Mouse (Mus musculus) forelimb bud, embryonic 11.5 days (tissue): ENCODE results near the gene Mecom.

Source experiments
- DNase-seq: peaks from one replicate; pipeline ENCODE4 v3.0.0-alpha.2; 2012; ENCODE audit warnings: low read depth, low spot score

Mecom gene

DNA sequence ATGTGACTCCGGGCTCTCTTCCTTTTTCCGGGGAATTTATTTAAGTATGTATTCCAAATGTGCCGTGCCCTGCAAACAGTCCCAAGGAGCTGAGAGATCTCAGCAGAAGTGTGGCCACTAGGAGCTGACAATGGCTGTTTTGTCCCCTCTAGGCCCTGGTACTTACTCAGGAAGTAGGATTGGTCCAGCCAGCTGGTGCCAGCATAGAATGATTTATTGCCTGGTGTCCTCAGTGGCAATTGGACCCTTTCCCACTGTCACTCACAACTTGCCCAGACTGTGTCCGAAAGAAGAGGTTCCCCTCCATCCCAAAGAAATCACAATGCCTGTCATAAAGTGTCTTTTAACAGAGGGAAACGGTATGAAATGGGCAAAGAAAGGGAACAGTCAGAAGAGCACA is 340.4 kb downstream of the Mecom start:
- no peak for DNase-seq

DNA sequence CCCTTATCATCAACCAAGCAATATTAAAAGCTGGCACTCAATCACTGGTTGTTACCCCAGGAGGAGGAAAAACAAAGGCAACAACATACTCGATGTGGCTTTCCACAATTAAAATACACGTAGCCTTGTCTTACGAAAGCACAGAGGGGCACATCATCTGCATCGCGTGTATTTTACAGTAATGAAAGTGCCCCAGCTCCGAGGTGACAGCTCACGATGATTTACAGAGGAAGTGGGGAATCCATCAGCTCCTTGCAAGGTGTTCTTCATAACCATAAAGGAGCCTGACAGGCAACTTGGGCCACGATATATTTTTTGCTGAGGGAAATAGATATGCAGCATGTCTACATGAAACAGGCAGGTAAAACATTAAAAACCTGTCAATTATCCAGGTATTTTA is 341.7 kb downstream of the Mecom start:
- DNase-seq, result no peak

DNA sequence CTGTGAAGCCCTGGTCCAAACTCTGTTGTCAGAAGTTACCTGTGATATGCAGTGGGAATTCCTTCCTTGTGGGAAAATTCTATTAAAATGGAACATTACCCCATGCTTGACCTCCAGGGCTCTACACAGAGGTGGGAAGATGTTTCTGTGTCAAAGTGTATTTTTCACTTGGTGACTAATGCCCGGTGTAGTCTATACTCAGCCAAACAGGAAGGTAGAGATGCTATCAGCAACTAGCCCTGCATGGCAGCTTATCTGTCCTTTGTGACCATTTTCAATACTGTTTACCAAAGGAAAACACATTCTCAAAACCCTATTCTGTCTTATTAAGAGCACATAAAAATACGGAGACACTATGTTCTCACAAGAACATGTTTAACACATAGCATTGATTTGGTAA is 344.0 kb downstream of the Mecom start:
- DNase-seq, result no peak

DNA sequence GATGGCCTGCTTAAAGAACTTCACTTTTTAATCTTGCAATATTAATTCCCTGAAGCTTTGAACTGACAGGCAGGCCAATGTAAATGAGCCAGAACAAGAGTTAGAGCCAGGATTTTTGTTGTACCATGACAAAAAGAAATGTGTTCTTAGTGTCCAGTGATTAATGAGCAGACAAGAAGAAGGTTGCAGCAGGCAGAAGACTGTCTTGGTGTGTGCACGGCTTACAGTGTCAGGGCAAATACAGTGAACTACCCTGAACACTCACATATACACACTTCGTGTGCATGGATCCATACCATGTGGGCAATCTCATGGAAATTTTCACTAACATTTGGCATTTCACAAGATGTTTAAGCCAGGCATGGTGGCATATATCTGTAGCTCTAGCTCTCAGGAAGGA is 349.0 kb downstream of the Mecom start:
- no peak for DNase-seq

GRCm38 (mm10) chr3:30198227-30198626 is 349.6 kb downstream of the Mecom start:
- DNase-seq, result no peak

DNA sequence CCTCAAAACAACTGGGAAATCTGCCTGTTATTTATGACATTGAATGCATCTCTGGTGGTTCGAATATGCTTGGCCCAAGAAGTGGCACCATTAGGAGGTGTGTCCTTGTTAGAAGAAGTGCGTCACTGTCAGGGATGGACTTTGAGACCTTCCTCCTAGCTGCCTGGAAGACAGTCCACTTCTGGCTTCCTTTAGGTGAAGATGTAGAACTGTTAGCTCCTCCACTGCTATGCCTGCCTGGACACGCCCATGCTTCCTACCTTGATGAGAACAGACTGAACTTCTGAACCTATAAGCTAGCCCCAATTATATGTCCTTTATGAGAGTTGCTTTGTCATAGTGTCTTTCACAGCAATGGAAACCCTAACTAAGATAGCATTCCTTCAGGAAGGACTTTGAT is 352.6 kb downstream of the Mecom start:
- no peak for DNase-seq

GRCm38 (mm10) chr3:30192294-30193007 is 355.4 kb downstream of the Mecom start:
- no peak for DNase-seq

GRCm38 (mm10) chr3:30189325-30189724 is 358.5 kb downstream of the Mecom start:
- no peak for DNase-seq

- no peak for DNase-seq
Measured at GRCm38 (mm10) chr3:30187812-30188469, 359.9 kb downstream of the Mecom start.

DNA sequence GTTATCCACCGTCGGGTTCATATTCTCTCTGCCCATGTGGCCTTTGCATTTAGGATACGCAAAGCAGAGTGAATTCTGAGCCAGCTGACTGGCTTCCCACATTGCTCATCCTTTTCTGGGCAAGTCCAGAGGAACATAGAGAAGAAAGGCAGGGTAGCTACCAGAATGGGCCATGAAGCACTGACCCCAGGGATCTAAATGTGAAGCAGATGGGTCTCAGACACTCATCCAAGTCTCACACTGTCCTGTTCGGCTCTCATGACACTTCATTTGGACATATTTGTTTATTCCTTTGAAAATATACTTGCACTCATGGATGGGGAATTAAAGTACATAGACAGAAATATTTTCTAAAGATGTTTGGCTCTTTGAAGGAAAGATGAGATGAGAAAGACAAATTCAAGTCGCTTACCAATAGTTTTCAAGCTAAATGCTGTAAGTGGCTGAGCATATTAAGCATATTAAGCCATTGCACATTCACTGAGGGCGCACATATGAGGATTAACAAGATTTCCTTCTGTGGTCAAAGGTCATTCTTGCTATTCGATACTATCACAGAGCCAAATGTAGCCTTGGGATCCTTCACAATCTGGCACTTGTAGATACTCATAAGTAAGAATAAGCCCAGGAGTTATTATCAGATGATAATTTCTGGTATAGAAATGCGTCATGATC is 365.9 kb downstream of the Mecom start:
- no peak for DNase-seq

DNA sequence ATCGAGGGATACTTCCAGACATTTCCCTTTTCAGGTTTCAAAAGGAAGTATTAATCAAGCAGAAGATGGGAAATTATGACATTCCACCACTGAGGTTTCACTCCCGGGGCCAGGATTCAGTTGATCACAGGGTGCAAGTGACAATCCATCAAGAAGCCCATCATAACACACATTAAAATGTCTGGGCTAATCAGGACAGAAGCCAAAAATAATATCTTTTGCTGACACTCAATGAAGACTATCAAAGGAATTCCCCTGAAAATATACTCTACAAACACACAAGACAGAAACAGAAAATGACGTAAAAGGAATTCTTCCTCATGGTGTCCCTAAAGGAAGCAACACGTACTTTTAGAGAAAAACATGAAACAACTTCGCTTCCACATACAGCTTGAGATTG is 371.2 kb downstream of the Mecom start:
- no peak for DNase-seq

- no peak for DNase-seq
Measured at GRCm38 (mm10) chr3:30173812-30174211, 374.0 kb downstream of the Mecom start.

GRCm38 (mm10) chr3:30168396-30169186 is 379.2 kb downstream of the Mecom start:
- DNase-seq, result no peak

DNA sequence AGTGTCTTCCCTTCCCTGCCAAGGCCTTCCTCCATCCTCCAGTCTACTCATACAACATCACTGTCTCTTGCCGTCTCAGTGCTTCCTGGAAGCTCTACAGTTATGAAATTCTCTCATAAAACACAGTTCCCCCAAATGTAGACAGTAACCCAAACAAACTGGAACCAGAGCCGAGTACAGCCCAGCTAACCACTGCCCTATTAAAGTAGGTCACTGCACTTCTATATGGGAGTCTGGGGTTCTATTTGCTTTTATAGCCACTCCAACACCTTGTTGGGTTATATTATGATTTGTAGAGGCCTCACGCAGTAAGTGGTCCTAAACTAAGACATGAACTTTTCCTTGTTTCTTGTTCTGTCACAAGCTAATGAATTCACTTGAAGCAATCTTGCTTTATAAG is 380.8 kb downstream of the Mecom start:
- no peak for DNase-seq

GRCm38 (mm10) chr3:30164834-30165233 is 383.0 kb downstream of the Mecom start:
- no peak for DNase-seq

GRCm38 (mm10) chr3:30163390-30163789 is 384.4 kb downstream of the Mecom start:
- DNase-seq, result no peak

- DNase-seq, result no peak
Measured at GRCm38 (mm10) chr3:30160961-30161670, 386.7 kb downstream of the Mecom start.

- DNase-seq, result no peak
Measured at GRCm38 (mm10) chr3:30160346-30160745, 387.5 kb downstream of the Mecom start.

- DNase-seq, result no peak
Measured at GRCm38 (mm10) chr3:30157128-30157670, 390.6 kb downstream of the Mecom start.

- DNase-seq, result no peak
Measured at GRCm38 (mm10) chr3:30154390-30154789, 393.4 kb downstream of the Mecom start.

- no peak for DNase-seq
Measured at GRCm38 (mm10) chr3:30153923-30154331, 393.9 kb downstream of the Mecom start.
